Mouse (Mus musculus) fat pad, adult 2 months (tissue): Measurements from ENCODE around the gene Prkar2a.

Experiments
- DNase-seq: peaks from one replicate; pipeline ENCODE4 v3.0.0-alpha.2; 2011; ENCODE audit warnings: low read depth, low spot score; ENCODE audit errors: extremely low read depth

The Prkar2a gene

DNA sequence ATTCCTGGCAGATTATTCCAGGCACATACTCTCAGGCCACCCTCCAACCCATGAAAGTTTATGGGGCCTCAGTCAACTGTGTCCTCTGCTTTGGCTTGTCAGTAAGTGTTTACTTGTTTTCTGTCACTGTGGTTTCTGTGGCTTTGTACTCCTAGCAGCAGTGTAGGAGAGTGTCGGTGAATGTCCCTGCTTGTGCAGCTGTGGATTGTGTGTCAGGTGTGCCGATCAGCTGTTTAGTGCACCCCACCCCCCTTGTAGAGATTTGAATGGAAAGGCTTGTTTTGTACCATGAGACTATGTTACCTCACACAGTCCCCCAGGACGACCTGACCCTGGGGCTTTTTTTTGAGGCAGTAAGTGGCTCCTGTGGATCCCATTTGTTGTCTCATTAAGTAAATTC, 103.6 kb downstream of the Prkar2a start:
- DNase-seq, result no peak

DNA sequence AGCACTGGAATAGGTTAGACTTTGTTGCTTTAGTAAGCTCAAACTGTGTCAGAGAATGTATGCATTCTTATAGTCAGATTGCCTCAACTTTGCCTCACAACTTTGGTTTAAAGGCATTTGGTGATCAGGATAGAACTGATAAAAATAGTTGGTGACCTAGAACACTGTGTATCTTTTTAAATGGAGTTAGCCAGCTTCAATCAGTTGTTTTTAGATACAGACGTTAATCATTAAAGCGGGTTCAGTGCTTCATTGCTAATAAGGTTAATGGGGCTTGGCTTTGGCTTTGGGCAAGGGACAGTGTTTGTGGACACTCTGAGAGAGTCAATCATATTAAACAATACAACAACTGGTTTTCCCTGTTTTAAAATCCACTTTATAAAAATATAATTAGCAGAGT, 106.2 kb downstream of the Prkar2a start:
- DNase-seq, result no peak

DNA sequence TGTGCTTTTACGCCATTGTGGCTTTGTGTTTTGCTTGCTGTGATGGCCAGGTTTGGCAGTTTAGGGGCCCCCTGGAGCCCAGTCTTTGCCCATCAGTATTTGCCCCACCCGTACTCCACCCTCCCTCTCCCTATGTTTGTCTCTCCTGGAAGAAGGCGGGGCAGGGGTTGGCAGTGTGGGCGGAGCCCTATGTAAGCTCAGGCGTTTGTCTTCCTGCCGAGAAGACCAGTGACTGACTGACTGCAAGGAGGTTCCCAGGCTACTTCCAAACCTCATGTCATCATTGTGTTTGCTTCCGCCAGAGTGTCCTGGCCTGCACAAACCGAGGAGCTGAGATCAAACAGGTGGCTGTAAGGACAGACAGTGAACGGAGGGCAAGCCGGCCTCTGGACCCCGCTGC, 106.6 kb downstream of the Prkar2a start:
- DNase-seq, result no peak

- no peak for DNase-seq
These were observed 107.4 kb downstream of the Prkar2a start for GRCm38 (mm10) chr9:108796351-108796981.

GRCm38 (mm10) chr9:108797477-108797876, 108.4 kb downstream of the Prkar2a start:
- no peak for DNase-seq

DNA sequence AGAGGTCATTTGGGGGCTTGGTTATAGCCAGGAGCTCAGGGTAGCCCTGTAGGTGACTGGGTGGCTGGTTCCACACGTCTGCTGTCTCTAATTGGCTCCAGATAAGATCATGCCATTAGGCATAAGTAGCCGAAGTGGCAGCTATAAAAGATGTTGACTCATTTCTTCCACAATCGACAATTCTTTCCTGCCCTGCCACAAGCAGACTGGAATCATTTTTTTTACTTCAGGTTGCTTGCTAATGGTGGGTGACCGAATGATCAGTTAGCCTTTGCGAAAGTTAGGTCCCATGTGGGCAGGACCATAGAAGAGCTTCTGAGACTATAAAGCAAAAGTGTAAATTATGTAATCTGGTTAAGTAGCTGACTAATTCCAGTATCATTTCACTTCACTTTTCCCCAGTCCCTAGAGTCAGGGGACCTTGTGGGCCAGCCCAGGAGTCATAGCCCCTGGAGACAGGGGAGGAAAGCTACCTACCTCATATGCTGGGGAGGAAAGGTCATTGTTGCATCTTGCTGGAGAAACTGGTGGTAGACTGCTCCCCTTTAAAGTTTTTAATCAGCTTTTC, 109.5 kb downstream of the Prkar2a start:
- no peak for DNase-seq

DNA sequence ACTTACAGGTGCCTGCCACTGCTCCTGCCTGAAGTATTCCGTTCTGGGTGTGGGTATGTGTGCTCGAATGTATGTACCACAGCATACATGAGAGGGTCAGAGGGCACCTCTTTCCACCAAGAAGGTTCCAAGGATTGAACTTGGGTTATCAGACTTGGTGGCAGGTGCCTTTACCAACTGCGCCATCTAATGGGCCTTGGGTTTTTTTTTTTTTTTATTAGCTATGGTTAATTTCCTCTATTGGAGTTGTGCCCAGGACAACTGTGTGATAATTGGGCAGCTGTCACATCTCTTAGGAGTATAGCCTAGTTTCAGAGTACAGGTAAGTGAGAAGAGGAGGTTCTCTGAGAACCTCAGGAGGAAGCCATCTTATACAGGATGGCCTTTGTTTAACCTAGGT, 110.5 kb downstream of the Prkar2a start:
- no peak for DNase-seq
